Mouse (Mus musculus) CH12.LX (cell line): ENCODE measurements around the gene Pde5a.

Experiments
- CTCF ChIP-seq, 2 experiments: IDR thresholded peaks in 1 of 2; conservative IDR thresholded peaks in 1 of 2; 2 replicates each; pipeline ENCODE4 v1.5.1; 2011 to 2012; ENCODE audit warnings: low read depth in 2 of 2, low read length in 2 of 2, improper control_type of control experiment in 1 of 2, inconsistent platforms in 1 of 2, mild to moderate bottlenecking in 1 of 2, moderate library complexity in 1 of 2
- E2F4 ChIP-seq: IDR thresholded peaks from 2 replicates; pipeline ENCODE4 v1.6.1; 2011; ENCODE audit warnings: low read depth, low read length, improper control_type of control experiment; ENCODE audit not compliant: insufficient replicate concordance
- JUND ChIP-seq: conservative IDR thresholded peaks from 2 replicates; pipeline ENCODE4 v1.6.1; 2011; ENCODE audit warnings: low read depth, low read length, improper control_type of control experiment
- MAX ChIP-seq: IDR thresholded peaks from 2 replicates; pipeline ENCODE4 v1.6.1; 2011; ENCODE audit warnings: low read length, improper control_type of control experiment
- NRF1 ChIP-seq: IDR thresholded peaks from 2 replicates; pipeline ENCODE4 v1.6.1; 2014; ENCODE audit warnings: low read depth, mild to moderate bottlenecking, inconsistent platforms, low read length, improper control_type of control experiment, moderate library complexity
- POLR2A ChIP-seq: IDR thresholded peaks from 2 replicates; pipeline ENCODE4 v1.6.1; 2011; ENCODE audit warnings: low read depth, mild to moderate bottlenecking, improper control_type of control experiment, low read length
- RCOR1 ChIP-seq: conservative IDR thresholded peaks from 2 replicates; pipeline ENCODE4 v1.6.1; 2012; ENCODE audit warnings: low read depth, mild to moderate bottlenecking, inconsistent platforms, low read length, improper control_type of control experiment
- SMC3 ChIP-seq: IDR thresholded peaks from 2 replicates; pipeline ENCODE4 v1.6.1; 2011; ENCODE audit warnings: low read depth, low read length, improper control_type of control experiment
- USF2 ChIP-seq: conservative IDR thresholded peaks from 2 replicates; pipeline ENCODE4 v1.6.1; 2011; ENCODE audit warnings: low read depth, low read length, improper control_type of control experiment

DNA sequence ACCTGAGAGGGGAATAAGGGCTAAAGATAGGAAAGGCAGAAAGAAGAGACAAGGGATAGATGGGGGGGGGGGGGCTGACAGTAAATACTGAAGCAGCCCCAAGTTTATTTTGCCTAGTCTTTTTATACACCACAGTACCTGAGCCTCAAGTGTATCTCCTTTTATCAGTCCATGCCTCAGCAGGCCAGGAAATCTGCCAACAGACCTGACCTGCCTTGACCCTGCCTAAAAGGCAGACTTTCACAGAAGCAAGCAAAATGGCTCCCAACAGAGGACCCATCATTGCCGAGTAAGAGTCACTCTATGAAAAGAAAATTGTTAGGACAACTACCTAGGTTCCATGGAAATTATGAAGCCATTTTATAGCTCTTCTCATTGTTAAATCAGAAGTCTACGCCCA lies 179.1 kb downstream of the Pde5a start:
- TF ChIP-seq E2F4 (no peak), CTCF (conservative IDR thresholded peaks at IDR 0.05 in 1 of 2, IDR thresholded peaks at IDR 0.05 in 1 of 2; ENCODE audit: low read depth in 2 of 2, low read length in 2 of 2) (no peak), JUND (no peak), RCOR1 (no peak), MAX (no peak), POLR2A (no peak), USF2 (no peak), SMC3 (no peak), NRF1 (no peak)
